ENCODE assay signal across 10 mouse cellular contexts in genomic region chr13:110237209-110237935, GRCm38 (mm10). TPM values are rescaled to one million over a fixed set of nuclear protein-coding genes. Genes with fewer than 3 reads are reported as not detected.
DNase-seq lines count a peak whose midpoint lies in the region; ATAC-seq lines count a peak whose summit lies in the region.
"Had no signal": no experiment of that assay in that cellular context is flagged by ENCODE, and none has a peak within 500 bp of the region (broad histone marks: within the 10 kb centered on the region; RNA-seq: fewer than 3 reads in every experiment).

No protein-coding gene starts in this region.

- H3K4me1 ChIP-seq in forebrain, embryonic 12.5 days = peaks cover 26% of the 10 kb centered on the region
- peaks cover 9% of the 10 kb centered on the region for H3K4me1 ChIP-seq in forebrain, embryonic 10.5 days
- H3K4me1 ChIP-seq in hindbrain, embryonic 10.5 days (replicated peaks) = peaks cover 30% of the 10 kb centered on the region
- peaks cover 28% of the 10 kb centered on the region for H3K4me1 ChIP-seq in midbrain, embryonic 14.5 days (ENCODE audit: control insufficient read depth, insufficient read depth, low read length)

- H3K9ac ChIP-seq in forebrain, embryonic 12.5 days = no peak overlapping the region
- H3K9ac ChIP-seq in midbrain, embryonic 14.5 days (replicated peaks; ENCODE audit: low read length) = no peak overlapping the region

- intact Hi-C loops in gastrocnemius, postnatal 36 days (cut with DNase I) = no loop called here

- no peak for DNase-seq in forebrain, embryonic 10.5 days (ENCODE audit: extremely low spot score, low spot score)
- peak; percentile 39 to 46 for DNase-seq in cerebellum, postnatal 10 days
- DNase-seq in hindbrain, embryonic 10.5 days (ENCODE audit: low spot score) = no peak
- peak; percentile 62 for DNase-seq in midbrain, embryonic 14.5 days
- DNase-seq in gastrocnemius, postnatal 36 days = no peak
- DNase-seq in spleen, adult 12 weeks (ENCODE audit: low spot score) = no peak
- DNase-seq in spleen, adult 18-20 months = no peak
- DNase-seq: adrenal gland, postnatal 25 days had no signal

- peak overlapping the region; percentile 31; the same call in 1 of the 2 replicates for H3K27ac ChIP-seq in forebrain, embryonic 12.5 days
- H3K27ac ChIP-seq in forebrain, embryonic 10.5 days = no peak overlapping the region
- peak overlapping the region; percentile 64; the same call in 1 of the 2 replicates for H3K27ac ChIP-seq in hindbrain, embryonic 10.5 days
- H3K27ac ChIP-seq in midbrain, embryonic 14.5 days (replicated peaks; ENCODE audit: low read depth, low read length) = peak overlapping the region; percentile 84

- no peaks in the 10 kb centered on the region for H3K27me3 ChIP-seq in forebrain, embryonic 12.5 days
- H3K27me3 ChIP-seq in forebrain, embryonic 10.5 days (ENCODE audit: poor library complexity, severe bottlenecking) = no peaks in the 10 kb centered on the region
- no peaks in the 10 kb centered on the region for H3K27me3 ChIP-seq in hindbrain, embryonic 10.5 days (ENCODE audit: insufficient read depth, poor library complexity, severe bottlenecking)
- H3K27me3 ChIP-seq in midbrain, embryonic 14.5 days (ENCODE audit: control insufficient read depth, insufficient read depth, low read length) = no peaks in the 10 kb centered on the region

- H3K9me3 ChIP-seq in forebrain, embryonic 12.5 days = no peaks in the 10 kb centered on the region
- H3K9me3 ChIP-seq in forebrain, embryonic 10.5 days = no peaks in the 10 kb centered on the region
- no peaks in the 10 kb centered on the region for H3K9me3 ChIP-seq in hindbrain, embryonic 10.5 days
- H3K9me3 ChIP-seq in midbrain, embryonic 14.5 days (ENCODE audit: control insufficient read depth, low read length) = no peaks in the 10 kb centered on the region

- H3K36me3 ChIP-seq in forebrain, embryonic 12.5 days (replicated peaks) = no peaks in the 10 kb centered on the region
- no peaks in the 10 kb centered on the region for H3K36me3 ChIP-seq in forebrain, embryonic 10.5 days (replicated peaks)
- no peaks in the 10 kb centered on the region for H3K36me3 ChIP-seq in hindbrain, embryonic 10.5 days
- H3K36me3 ChIP-seq in midbrain, embryonic 14.5 days (ENCODE audit: control insufficient read depth, insufficient read depth, low read length) = peaks cover 11% of the 10 kb centered on the region

- no peak overlapping the region for H3K4me2 ChIP-seq in forebrain, embryonic 12.5 days
- peak overlapping the region; percentile 28 for H3K4me2 ChIP-seq in midbrain, embryonic 14.5 days (ENCODE audit: low read length)

- 44% methylated on average over 10 of the region's 10 CpGs for WGBS in forebrain, embryonic 12.5 days
- 58% methylated on average over 10 of the region's 10 CpGs for WGBS in forebrain, embryonic 10.5 days
- WGBS in hindbrain, embryonic 10.5 days = 40% methylated on average over 10 of the region's 10 CpGs
- 16% methylated on average over 10 of the region's 10 CpGs for WGBS in midbrain, embryonic 14.5 days

- ATAC-seq in forebrain, embryonic 12.5 days (ENCODE audit: low FRiP score) = no peak
- 0 out of 2 replicates have a peak, but pooled peaks have one; percentile 20 for ATAC-seq in midbrain, embryonic 14.5 days (ENCODE audit: low FRiP score, low TSS enrichment)

- H3K4me3 ChIP-seq in forebrain, embryonic 12.5 days (replicated peaks) = no peak overlapping the region
- no peak overlapping the region for H3K4me3 ChIP-seq in forebrain, embryonic 10.5 days
- no peak overlapping the region for H3K4me3 ChIP-seq in hindbrain, embryonic 10.5 days
- no peak overlapping the region for H3K4me3 ChIP-seq in midbrain, embryonic 14.5 days (replicated peaks; ENCODE audit: low read depth, low read length)

RNA-seq across cellular contexts. Expression of gene Rab3c, which starts 43.4 kb away (rescaled TPM):
- polyA plus RNA-seq in forebrain, embryonic 12.5 days (2016; fragmentation: Nextera tagmentation; extraction: Ambion mirVana) = 43.6 and 44.1 TPM in 2 replicates
- polyA plus RNA-seq in forebrain, embryonic 10.5 days (2016; fragmentation: Nextera tagmentation; extraction: Ambion mirVana) = 2.8 and 3.9 TPM in 2 replicates
- 10.1 and 35.5 TPM in 2 replicates for polyA plus RNA-seq in hindbrain, embryonic 10.5 days (2016; fragmentation: Nextera tagmentation; extraction: Ambion mirVana)
- polyA plus RNA-seq in midbrain, embryonic 14.5 days (2014; fragmentation: Nextera tagmentation; extraction: Ambion mirVana) = 207 and 223 TPM in 2 replicates
- not detected for total RNA-seq in gastrocnemius, postnatal 36 days (2021)
- total RNA-seq: megakaryocyte, adult 5-6 weeks had no signal

Comparison
In these comparisons a context has a peak if more than half of its experiments do, and no peak if none do; other contexts are left out.
1. DNase-seq: peak in cerebellum, postnatal 10 days (2 of 2) and midbrain, embryonic 14.5 days (single experiment); none in forebrain, embryonic 10.5 days (single experiment), hindbrain, embryonic 10.5 days (single experiment), gastrocnemius, postnatal 36 days (0 of 2), spleen, adult 12 weeks (single experiment) and spleen, adult 18-20 months (0 of 2).